Mouse (Mus musculus) inflammation-experienced regulatory T-cells, adult 6 months (primary cell): ENCODE data around the gene Gm6482. TPM values are rescaled to one million over a fixed set of nuclear protein-coding genes. Genes with fewer than 3 reads are reported as not detected.
"Not testable (repeated sequence)": the region's sequence is repeated elsewhere in the genome, so short reads cannot be mapped to it uniquely, and the experiment has no call there.

Experiments
- ATAC-seq: one replicate; pipeline ENCODE4 v1.8.0; 2017
- polyA plus RNA-seq, 3 experiments: library from polyadenylated mRNA; unstranded; fragments of 100-300 nt; shearing (Covaris generic); gene quantifications; one replicate each; pipeline ENCODE4 v1.2.1; 2017

Gene Gm6482
- not detected for polyA plus RNA-seq

GRCm38 (mm10) chr14:41408181-41408580 lies at the start of gene Gm6482:
TSS of gene Gm6482 (minus strand) at chr14:41408281.
- ATAC-seq, result not testable (repeated sequence)

- ATAC-seq, result not testable (repeated sequence)
Observed at GRCm38 (mm10) chr14:41453418-41453817, 45.3 kb upstream of the Gm6482 start, which contains the start of gene Gm7954. TSS of gene Gm7954 (minus strand) at chr14:41453518.

GRCm38 (mm10) chr14:41425393-41426075 lies 17.5 kb upstream of the Gm6482 start:
- not testable (repeated sequence) for ATAC-seq

GRCm38 (mm10) chr14:41424694-41425093 lies 16.6 kb upstream of the Gm6482 start:
- ATAC-seq, result not testable (repeated sequence)

- not testable (repeated sequence) for ATAC-seq
Observed at GRCm38 (mm10) chr14:41386279-41386678, 21.8 kb downstream of the Gm6482 start, which contains the start of gene Gm7945. TSS of gene Gm7945 (minus strand) at chr14:41386379.

Other genes with a start within 250 kb of the Gm6482 start
- gene Sftpd, start 223.1 kb downstream of the Gm6482 start, polyA plus RNA-seq, result not detected
- gene Gm2832, start 129.5 kb downstream of the Gm6482 start, polyA plus RNA-seq, result not detected
- not detected for gene Gm5798, start 59.7 kb downstream of the Gm6482 start, polyA plus RNA-seq
- not detected for gene Gm7945, start 21.9 kb downstream of the Gm6482 start, polyA plus RNA-seq
- gene Gm7954, start 45.2 kb upstream of the Gm6482 start, polyA plus RNA-seq, result not detected
- gene Gm3486, start 81.2 kb upstream of the Gm6482 start, polyA plus RNA-seq, result not detected
- gene Gm7970, start 147.3 kb upstream of the Gm6482 start, polyA plus RNA-seq, result not detected
- not detected for gene 1700049E17Rik2, start 164.9 kb upstream of the Gm6482 start, polyA plus RNA-seq
- gene Gm3072, start 216.3 kb upstream of the Gm6482 start, polyA plus RNA-seq, result not detected
- not detected for gene Gm3676, start 238.2 kb upstream of the Gm6482 start, polyA plus RNA-seq